Mouse (Mus musculus) B cell, adult 2 months (primary cell): Measurements from ENCODE around the gene Cep57.

Experiments
- DNase-seq, 2 experiments: peaks; one replicate each; pipeline ENCODE4 v3.0.0; 2022

The Cep57 gene

DNA sequence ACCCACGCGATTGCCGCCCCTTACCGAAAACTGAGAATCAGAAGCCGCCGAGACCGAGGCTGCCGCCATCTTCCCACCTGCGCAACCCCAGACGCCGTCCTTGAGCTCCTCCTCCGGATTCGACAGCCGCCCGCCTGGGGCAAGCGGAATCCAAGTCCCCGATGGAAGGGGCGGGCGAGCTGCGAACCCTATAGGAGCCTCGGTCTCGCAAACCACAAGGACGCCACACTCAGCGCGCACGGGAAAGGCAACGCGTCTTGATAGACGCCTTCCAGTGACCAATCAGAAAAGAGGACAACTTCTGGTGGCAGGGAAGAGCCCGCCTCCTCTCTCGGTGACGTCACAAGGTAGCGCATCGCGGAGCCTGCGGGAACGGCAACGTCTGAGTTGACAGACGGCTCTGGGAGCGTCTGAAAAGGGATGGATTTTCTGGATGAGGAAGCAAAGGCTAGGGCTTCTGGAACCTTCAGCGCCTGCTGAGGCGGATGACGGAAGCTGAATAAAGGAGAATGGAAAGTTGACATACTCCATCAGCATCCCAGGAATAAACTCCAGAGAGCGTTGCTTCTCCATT, at the start of gene Cep57:
Gene Cep57 (minus strand): TSS at position 276 of the 574 bp plus-strand sequence.
- peak; percentile 87 to 88 for DNase-seq

DNA sequence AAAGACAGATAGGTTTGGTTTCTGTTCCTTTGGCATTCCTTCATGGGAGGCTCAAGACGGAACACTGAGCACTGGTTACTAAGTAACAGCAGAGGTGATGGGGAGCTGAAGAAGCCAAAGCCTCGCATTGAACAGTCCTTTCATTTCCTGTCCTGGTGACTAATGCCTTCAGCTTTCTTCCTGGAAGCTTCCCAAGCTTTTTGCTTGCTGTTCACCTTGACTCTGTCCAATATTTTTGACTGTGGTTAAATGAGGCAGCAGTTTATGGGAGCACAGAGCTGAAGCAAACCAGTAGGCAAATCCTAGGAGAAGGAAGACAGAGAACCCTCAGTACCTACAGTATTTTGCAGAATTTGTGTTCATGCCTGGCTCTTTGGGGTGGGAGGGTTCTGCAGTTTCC, 48.4 kb upstream of the Cep57 start:
- DNase-seq = no peak

DNA sequence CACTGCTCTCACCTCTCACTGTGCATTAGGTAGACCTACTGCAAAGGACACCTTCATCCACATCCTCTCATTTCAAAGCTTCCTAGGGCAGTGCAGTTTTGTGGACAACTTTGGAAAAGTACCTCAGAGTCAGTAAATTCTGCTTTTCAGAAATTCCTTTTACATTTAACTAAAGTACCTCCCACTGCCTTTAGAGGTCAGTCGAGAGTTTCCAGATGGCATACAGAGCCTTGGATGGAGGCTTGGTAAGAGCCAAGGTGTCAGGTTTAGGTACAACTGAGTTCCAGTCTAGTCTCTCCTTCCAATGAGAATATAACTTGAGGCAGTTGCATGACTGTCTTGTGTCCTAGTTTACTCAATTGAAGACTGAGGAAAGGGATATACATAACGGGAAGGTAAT, 47.5 kb upstream of the Cep57 start:
- peak; percentile 8 to 21 for DNase-seq

DNA sequence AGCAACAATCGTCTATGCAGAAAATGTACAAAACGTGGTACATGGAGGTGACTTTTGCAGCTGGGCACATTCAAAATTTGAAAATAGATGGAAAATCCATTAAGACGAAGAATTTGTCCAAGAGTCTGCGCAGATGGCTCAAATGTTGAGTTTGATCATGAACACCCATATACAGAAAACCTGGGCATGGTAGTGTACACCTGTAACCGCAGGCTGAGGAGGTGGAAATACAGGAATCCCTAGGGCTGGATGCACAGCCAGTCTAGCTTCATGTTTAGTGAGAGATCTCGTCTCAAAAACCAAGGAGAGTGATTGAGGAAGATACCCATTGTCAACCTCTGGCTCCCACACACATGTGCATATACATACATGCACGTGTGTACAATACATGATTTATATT, 44.7 kb upstream of the Cep57 start:
- DNase-seq = no peak

DNA sequence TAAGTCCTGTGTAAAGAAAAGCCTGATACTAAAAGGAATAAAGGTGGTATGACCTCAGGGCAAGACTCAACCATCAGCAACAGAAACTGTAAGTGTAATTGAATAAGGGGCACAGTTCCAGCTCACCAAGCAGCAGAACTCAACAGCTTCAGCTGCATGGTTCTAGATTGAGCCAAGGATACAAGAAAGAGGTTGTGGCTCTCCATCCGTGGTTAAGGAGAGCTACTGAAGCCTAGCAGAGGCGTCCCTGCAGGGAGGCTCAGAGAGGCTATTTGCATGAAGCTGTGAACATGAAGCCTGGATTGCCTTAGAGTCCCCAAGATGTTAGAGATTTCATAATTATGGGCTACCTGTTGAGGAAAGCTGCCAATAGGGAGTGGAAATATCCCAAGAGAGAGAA, 40.7 kb upstream of the Cep57 start:
- no peak for DNase-seq

DNA sequence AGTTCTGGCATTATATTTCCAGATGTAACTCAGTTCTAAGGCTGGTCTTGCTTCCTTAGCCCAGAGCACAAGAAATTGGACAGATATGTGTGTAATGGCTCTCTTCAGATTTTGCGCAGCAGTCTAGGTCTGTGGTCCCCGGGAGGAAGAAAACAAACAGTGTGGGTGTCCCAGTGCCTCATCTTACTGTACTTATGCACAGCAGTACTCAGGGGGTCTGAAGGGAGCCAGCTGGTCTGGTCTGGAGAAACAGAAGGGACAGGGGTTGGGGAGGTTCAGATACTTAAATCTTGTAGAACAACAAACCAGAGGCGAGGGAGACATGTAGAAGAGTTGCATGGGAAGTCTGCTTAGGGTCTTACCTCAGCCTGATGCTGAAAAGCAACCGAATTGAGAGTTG, 29.9 kb upstream of the Cep57 start:
- no peak for DNase-seq

DNA sequence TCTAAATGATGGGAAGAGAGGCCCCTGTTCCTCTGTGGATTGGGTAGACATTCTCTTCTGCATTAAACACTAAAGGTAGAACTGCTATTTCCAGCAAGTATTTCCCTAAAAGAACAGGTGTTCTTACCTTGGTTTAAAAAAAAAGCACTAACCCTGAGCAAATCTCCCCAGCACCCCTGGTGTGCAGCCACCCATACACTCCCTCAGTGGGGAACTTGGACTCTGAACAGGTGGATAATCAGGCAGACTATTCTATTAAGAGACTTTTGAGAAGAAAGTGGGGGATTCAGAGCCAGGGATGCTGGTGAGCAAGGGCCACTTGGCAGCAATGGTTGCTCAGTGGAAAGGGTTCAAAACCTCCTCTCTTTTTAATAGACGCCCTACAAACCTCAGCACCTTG, 29.3 kb upstream of the Cep57 start:
- no peak for DNase-seq

DNA sequence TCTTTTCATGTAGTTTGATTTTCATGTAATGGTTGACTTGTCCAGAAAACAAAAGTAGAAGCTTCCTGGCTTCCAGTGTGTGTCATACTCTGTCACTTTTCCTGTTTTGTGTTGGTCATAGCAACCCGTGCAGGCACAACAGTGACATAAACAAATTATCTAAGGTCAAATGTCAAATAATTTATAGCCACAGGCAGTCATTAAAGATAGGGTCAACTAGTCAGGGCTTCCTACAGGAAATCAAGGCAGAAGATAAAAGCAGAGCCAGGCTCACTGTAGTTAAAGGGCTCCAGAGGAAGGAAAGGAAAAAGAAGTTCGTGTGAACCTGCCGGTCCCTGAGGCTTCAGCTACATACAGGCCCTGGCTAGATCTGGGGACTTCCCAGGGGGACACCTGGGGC, 27.0 kb upstream of the Cep57 start:
- no peak for DNase-seq

DNA sequence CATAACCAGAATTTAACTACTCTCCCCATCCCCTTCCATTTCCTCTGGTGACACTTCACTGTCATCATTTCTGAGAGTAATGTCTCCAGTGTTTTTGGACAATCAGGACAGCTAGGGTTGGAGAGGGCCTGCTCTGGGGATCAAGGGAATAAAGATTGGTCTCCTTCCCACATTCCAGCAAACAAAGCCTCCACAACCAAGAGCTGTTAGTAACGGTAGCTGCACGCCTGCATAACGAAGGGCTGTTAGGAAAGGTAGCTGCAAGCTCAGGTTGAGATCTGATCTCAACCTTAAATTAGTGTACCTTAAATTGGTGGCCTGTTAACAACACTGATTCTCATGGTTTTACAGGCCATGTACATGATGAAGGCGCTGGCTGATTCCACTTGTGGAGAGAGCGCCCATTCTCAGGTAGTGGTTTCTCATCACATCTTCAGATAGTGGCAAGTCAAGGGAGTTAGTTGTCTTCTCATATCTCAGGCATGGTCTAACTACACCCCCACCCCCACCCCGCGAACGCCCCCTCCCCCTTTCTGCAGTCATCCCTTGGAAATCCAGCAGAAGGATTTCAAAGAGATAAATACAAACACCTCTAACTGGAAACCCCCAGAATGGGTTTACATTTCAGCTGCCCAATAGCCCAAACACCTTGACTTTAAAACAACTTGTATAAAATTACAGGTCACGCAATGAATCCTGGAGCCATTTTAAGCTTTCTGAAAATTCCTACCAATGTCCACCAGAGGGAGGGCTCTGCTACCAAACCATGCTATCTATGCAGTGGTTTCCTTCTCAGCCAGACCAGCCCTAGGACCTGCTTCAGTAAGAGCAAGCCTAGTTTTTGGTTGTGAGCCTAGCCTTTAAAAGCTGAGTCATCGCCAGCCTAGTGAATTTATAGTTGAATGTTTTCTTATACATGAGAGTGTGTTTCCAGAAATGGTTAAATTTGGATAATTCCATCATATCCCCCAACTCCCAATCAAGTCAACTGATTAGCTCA, 21.9 kb upstream of the Cep57 start:
- DNase-seq = peak; percentile 44 to 45

DNA sequence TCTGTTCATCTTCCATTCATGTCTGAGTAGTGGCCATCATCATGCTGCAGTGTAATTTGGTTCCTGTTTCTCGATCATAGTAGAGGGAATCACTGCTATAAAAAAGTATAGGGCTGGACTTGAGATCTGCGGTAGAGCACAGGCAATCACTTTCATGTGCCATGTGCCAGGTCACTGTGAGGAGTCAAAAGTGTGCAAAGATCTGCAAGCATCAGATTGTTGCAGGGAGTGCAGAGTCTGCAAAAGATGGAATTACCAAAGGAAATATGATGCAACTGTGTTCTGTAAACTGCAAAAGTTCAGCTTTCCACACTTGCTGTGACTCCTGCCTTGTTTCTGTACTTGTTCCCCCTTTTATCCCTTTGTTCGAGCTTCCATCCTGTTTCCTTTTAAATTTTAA, 20.7 kb upstream of the Cep57 start:
- no peak for DNase-seq

DNA sequence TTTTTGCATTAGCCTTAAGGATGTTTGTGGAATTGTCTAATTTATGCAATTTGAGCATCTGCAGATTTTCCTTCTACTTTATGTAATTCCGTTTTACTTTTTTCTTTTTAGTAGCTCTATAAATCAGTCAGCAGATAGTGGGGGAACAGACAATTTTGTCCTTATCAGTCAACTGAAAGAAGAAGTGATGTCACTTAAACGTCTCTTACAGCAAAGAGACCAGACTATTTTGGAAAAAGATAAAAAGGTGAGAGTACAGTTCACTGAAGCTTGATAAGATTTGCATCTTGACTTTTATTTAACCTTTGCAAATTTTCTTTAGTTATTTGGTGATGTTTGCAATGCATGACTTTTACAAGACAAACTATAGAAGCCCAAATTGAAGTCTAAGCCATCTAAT, 9.8 kb upstream of the Cep57 start:
- no peak for DNase-seq

DNA sequence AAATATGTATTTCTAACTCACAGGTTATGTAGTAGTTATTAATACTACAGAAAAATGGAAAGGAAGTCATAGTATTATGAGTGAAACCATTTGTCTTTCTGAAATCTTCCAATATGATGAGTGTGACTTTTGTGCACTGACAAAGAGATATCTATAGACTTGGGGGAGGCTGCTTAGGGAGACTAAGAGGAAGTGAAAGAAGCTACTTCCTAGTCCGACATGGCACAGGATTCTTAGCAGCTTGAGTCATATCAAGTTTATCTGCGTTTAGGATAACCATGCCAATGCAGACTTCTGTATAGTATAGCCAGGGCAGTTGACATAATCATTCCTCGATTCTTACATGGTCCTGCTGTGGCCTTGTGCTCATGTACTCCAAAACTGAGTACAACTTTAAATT, 8.3 kb upstream of the Cep57 start:
- DNase-seq = peak; percentile 35 to 36

DNA sequence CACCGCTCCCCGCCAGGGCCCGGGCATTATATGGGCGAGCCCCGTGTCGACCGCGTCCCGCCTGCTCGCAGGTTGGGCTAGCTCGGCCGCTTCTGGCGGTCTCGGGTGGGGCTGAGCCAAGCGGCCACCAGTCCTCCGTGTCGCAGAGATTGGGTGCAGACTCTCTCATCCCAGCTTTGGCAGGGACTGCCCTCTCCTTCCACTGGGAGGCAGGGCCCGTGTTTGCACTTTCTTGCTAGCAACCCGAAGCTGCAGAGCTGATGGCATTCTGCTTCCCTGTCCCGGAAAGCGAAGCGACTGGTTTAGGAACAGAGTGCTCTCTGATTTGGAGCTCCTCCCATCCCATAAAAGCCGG, 1.2 kb upstream of the Cep57 start:
- DNase-seq = no peak

DNA sequence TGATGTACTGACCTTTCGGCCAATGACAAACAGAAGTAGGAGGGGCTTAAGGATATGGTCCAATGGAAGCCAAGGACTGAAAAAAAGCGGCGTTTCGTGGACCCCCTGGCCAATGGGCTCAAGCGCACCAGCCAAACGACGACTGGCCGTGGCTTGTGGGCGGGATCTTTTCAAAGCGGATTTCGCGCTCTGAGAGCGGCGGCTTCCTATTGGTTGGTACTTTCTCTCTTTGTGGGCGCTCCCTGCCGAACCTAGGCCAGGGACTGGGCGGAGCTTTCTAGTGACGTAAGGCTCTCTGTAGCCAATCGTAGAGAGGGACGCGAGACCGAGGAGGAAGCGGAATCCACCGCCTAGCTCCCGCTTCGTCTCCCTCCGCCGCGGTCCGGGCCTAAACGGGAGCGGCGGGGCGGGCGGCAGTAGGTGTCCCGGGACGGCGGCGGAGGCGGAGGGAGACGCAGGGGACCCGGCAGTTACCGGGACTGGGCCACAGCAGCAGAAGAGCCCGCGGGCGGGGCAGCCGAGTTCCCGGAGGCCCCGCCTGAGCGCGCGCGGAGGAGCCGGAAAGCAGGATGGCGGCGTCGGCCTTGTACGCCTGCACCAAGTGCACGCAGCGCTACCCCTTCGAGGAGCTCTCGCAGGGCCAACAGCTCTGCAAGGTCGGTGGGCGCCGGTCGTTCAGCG, 639 bp upstream of the Cep57 start, which contains the start of gene Fam76b:
Gene Fam76b (plus strand): TSS at position 311 of the 681 bp plus-strand sequence.
- DNase-seq = peak; percentile 98 to 99

DNA sequence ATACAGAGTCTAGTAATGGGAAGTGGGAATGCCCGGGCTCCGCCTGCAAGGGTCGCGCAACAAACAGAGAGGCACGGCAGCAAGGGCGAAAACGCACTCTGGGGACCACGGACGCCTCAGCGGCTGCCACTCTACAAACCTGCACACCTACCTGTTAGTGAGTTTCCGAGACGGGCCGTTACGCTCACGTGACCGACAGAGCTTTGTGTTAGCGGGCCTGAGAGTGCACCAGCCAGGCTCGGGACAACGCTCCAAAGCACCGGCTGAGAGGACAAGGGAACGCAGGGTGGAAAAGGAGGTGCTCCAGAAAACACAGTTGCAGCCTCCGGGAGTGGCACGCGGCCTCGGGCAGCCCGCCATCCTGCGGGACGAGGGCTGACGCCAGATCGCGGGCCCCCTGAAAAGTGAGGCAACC, 509 bp downstream of the Cep57 start:
- peak; percentile 70 for DNase-seq

DNA sequence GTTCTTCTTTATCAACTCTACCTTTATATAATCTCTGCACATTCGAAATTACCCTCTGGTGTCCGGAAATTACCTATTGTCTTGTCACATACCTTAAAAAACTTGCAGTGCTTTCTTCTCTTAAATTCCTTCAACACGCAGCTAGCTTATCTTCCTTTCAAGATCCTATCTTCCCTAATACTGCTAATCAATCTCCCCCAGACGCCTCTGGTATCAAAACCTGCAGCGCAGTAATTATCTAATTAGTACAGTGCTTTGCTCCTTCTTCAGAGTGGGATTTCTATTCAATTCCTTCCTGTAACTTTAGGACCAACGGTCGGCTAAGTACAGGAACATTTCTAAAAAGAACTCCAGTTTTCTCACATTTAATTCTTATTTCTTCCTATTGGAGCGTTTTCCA, 1.0 kb downstream of the Cep57 start:
- no peak for DNase-seq

DNA sequence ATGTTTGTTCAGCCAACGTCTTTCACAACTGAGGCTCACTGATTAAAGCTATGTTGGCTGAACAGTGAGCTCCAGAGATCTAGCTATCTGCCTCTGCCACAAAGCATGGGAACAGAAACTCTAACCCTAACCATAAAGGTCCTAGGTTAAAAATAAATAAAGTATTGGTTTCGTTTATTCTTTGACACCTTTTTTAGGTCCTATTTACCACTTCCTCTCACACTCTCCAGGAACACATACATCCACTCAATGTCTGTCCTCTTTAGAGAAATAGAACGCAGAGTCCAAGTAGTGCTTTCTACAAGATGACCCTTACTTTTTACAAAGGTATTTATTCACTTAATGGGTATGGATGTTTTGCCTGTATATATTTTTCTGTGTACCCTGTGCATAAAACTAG, 6.1 kb downstream of the Cep57 start:
- no peak for DNase-seq

DNA sequence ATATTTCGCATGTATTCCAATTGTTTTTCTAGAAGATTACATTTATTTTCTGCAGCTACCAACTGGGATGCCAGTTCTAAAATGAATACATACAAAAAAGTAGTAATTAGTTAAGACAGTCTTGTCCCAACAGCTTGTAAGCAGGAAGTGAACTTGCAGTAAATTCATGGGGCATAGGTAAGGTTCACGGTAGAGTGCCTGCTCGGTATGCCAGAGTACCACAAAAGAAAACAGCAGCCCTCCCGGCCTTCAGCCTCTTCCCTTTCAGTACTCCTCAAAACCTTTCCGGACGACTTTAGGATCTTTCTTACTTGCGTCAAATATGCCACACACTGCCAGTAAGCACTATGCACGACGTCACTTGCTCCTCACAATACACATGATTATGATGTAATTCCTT, 8.5 kb downstream of the Cep57 start:
- no peak for DNase-seq

DNA sequence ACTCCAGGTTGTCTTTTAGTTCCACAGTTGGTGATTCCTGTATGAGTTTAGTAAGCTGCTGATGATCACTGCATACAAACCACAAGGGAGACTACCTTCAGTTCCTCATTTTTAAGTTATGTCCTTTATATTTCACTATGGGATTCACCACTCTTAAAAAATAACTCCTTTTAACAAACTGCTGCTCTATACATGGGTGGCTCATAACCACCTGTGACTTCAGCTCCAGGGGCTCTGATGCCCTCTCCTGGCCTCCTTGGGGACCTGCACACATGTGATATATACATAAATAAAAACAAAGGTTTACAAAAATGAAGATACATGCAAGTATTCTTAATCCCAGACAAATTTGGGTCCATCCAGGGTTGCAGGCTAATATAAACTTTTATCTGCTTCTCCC, 17.0 kb downstream of the Cep57 start:
- peak; percentile 26 to 32 for DNase-seq

DNA sequence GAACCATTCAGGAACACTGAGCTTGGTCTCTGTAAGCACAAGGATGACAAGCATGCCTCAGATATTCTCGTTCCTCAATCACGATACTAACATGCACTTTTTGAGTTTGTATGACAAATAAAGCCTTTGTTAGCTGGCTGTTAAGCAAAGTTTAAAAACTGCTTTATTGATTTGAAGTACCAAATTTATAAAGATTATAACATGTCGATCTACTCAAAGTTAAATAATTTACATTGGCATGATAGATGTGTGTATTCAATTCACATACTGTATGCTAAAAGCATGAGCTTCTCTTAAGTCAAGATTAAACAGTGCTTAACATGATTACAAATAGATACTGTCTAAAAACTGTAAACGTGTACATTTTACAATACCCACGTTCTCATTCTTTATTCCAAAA, 19.2 kb downstream of the Cep57 start:
- DNase-seq = no peak

DNA sequence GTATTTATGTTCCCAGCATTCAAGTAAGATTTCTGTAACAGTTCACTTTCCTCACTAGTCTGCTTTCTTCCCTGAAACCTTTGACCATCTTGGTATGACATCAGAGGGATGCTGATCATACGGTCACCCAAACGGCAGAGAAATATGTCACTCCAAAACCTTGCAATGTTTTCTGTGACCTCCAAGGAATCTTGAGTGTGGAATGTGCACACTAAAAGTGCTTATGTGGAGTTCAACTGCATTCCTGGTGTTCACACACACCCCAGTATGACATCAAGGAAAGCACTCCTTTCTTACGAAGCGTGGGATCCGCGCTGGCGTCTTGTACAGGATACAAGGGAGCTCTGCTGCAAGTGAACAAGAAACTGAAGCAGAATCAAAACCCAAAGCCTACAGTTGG, 20.1 kb downstream of the Cep57 start:
- no peak for DNase-seq

DNA sequence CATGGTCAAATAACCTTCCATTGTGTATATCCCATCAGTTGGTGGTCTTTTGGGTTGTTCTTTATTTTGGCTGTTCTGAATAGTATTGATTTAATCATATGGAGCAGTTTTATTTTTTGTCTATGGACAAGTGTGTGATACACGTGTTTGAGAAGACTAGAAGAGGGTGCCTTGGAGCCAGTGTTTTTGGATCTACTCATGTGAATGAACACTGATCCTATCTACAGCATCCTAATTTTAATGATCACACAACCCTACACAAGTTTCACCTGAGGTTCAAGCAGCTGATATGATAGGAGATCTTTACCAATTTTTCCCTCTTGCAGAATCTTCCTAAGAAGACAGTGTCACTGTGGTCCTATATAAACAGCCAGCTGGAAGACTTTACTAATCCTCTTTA, 22.4 kb downstream of the Cep57 start:
- DNase-seq = no peak

DNA sequence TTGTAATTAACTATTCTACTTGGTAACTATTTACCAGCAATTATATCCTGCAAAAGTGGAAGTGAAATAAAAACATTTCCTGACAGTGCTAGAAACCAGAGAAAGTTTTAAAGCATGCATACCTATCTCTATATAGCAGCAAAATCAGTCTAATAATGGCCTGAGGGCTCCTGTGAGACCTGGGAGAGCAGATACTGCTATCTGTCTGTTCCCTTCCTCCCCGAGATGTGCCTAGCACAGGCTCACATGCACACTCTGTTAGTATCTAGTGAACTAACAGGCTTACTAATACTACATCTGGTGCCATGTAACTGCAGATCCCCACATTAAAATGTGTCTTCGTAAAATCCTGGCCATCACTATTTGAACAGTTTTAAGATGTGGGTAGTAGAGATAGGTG, 32.2 kb downstream of the Cep57 start:
- peak in 1 of 2 experiments; percentile 8 for DNase-seq

DNA sequence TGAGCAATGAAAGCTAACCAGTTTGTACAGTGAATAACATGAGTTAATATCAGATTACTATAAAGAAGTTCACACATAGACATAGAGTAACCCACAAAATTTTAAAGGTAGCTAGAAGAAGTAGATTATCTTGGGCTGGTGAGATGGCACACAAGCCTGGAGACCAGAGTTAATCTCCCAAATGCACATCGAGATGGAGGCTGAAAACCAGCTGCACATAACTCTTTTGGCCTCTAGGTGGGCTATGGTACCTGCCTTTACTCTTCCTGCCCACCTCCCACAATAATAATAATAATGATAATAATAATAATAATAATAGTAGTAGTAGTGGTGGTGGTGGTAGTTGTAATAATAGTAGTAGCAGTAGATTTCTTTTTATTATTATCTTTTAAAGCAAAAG, 32.6 kb downstream of the Cep57 start:
- DNase-seq = no peak
